In the genomic region with DNA sequence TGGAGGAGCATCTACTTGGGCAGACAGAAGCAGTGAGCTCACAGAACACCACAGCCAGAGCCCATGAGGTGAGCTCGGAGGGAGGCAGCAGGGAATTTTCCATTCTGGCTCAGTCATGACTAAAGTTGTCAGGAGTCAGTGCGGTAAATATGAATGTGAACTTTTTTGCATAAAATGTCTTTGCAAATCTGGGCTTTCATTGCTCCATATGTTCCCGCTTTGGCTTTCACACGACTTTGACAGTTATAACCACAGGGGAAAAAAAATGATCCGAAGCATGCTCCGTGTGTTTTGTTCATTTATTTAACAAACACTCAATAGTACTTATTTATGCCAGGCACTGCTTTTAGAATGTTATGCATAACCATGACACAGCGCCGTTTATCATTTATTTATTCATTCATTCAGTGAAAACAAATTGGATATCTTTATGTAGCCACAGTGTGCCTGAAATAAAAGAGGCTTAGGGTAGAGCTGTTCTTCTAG, we compare ENCODE assay signal across 18 mouse cellular contexts. TPM values are rescaled to one million over a fixed set of nuclear protein-coding genes. Genes with fewer than 3 reads are reported as not detected.
DNase-seq lines count a peak whose midpoint lies in the region; ATAC-seq and TF ChIP-seq lines count a peak whose summit lies in the region.
"Had no signal": no experiment of that assay in that cellular context is flagged by ENCODE, and none has a peak within 500 bp of the region (broad histone marks: within the 10 kb centered on the region; RNA-seq: fewer than 3 reads in every experiment).

No protein-coding gene starts in this region.

- H3K9ac ChIP-seq in stomach, embryonic 14.5 days (replicated peaks; ENCODE audit: low read depth, low read length): no peak overlapping the region
- no peak overlapping the region for H3K9ac ChIP-seq in stomach, postnatal 0 days (ENCODE audit: low read length)
- H3K9ac ChIP-seq in intestine, embryonic 16.5 days (ENCODE audit: low read depth, low read length): no peak overlapping the region
- H3K9ac ChIP-seq in hindbrain, postnatal 0 days (replicated peaks; ENCODE audit: low read length): no peak overlapping the region
- H3K9ac ChIP-seq: embryonic facial prominence, embryonic 12.5 days; heart, embryonic 13.5 days; hindbrain, embryonic 13.5 days; neural tube, embryonic 15.5 days had no signal

- DNase-seq in stomach, postnatal 0 days (ENCODE audit: low spot score): no peak
- DNase-seq in frontal cortex, postnatal 36 days (ENCODE audit: low spot score in 2 of 2): peak; percentile 39 to 82
- peak; percentile 43 to 58 for DNase-seq in left cerebral cortex, postnatal 36 days (ENCODE audit: low spot score in 2 of 2)
- no peak for DNase-seq in c-Kit-positive CD71-positive TER-119-positive erythroid progenitor cells, embryonic 14.5 days (ENCODE audit: low spot score)
- DNase-seq in hindbrain, postnatal 0 days (ENCODE audit: low spot score): no peak
- DNase-seq: adrenal gland, postnatal 14 days; cerebellum, adult 9-10 months; gastrocnemius, postnatal 36 days; kidney, adult 2 months; thymus, postnatal 4 days had no signal

- H3K4me1 ChIP-seq in stomach, embryonic 14.5 days (ENCODE audit: control insufficient read depth, insufficient read depth, low read length): peaks cover 8% of the 10 kb centered on the region
- H3K4me1 ChIP-seq in stomach, postnatal 0 days (replicated peaks; ENCODE audit: control insufficient read depth, insufficient read depth): no peaks in the 10 kb centered on the region; the same call in 1 of the 2 replicates
- H3K4me1 ChIP-seq in intestine, embryonic 16.5 days (ENCODE audit: control insufficient read depth, insufficient read depth, low read length): peaks cover 9% of the 10 kb centered on the region
- peaks cover 3% of the 10 kb centered on the region for H3K4me1 ChIP-seq in hindbrain, postnatal 0 days (ENCODE audit: insufficient read depth, low read length)

- no peak overlapping the region for H3K4me2 ChIP-seq in stomach, embryonic 14.5 days (replicated peaks; ENCODE audit: low read depth, low read length)
- no peak overlapping the region for H3K4me2 ChIP-seq in stomach, postnatal 0 days (replicated peaks; ENCODE audit: low read depth)
- H3K4me2 ChIP-seq in intestine, embryonic 16.5 days (ENCODE audit: low read depth, low read length): no peak overlapping the region
- no peak overlapping the region for H3K4me2 ChIP-seq in hindbrain, postnatal 0 days (ENCODE audit: low read depth, low read length)
- H3K4me2 ChIP-seq: embryonic facial prominence, embryonic 12.5 days; heart, embryonic 13.5 days; hindbrain, embryonic 13.5 days; neural tube, embryonic 15.5 days had no signal

- 0 out of 2 replicates have a peak, but pooled peaks have one; percentile 18 for ATAC-seq in stomach, embryonic 14.5 days (ENCODE audit: insufficient number of reproducible peaks, insufficient read depth, low FRiP score, low read depth)
- ATAC-seq in stomach, postnatal 0 days (ENCODE audit: low FRiP score, low TSS enrichment): no peak
- ATAC-seq in intestine, embryonic 16.5 days: no peak
- ATAC-seq in hindbrain, postnatal 0 days: no peak

- H3K9me3 ChIP-seq in stomach, embryonic 14.5 days (ENCODE audit: control insufficient read depth, low read depth, low read length): peaks cover 3% of the 10 kb centered on the region; the same call in 1 of the 2 replicates
- no peaks in the 10 kb centered on the region for H3K9me3 ChIP-seq in stomach, postnatal 0 days (ENCODE audit: control insufficient read depth, low read length)
- no peaks in the 10 kb centered on the region for H3K9me3 ChIP-seq in intestine, embryonic 16.5 days (ENCODE audit: control insufficient read depth, low read length)
- no peaks in the 10 kb centered on the region for H3K9me3 ChIP-seq in hindbrain, postnatal 0 days (ENCODE audit: low read length)
- H3K9me3 ChIP-seq: embryonic facial prominence, embryonic 12.5 days; hindbrain, embryonic 13.5 days; neural tube, embryonic 15.5 days had no signal

- H3K36me3 ChIP-seq in stomach, embryonic 14.5 days (ENCODE audit: control insufficient read depth, insufficient read depth, low read length): no peaks in the 10 kb centered on the region
- H3K36me3 ChIP-seq in stomach, postnatal 0 days (ENCODE audit: control insufficient read depth, insufficient read depth, low read length): no peaks in the 10 kb centered on the region
- H3K36me3 ChIP-seq in intestine, embryonic 16.5 days (ENCODE audit: control insufficient read depth, insufficient read depth, low read length): no peaks in the 10 kb centered on the region
- H3K36me3 ChIP-seq in hindbrain, postnatal 0 days (ENCODE audit: insufficient read depth, low read length): no peaks in the 10 kb centered on the region
- H3K36me3 ChIP-seq: embryonic facial prominence, embryonic 12.5 days; heart, embryonic 13.5 days; hindbrain, embryonic 13.5 days; neural tube, embryonic 15.5 days had no signal

- no peak overlapping the region for H3K27ac ChIP-seq in stomach, embryonic 14.5 days (ENCODE audit: low read length)
- no peak overlapping the region for H3K27ac ChIP-seq in stomach, postnatal 0 days (replicated peaks)
- no peak overlapping the region for H3K27ac ChIP-seq in intestine, embryonic 16.5 days (ENCODE audit: low read length)
- H3K27ac ChIP-seq in hindbrain, postnatal 0 days: no peak overlapping the region
- H3K27ac ChIP-seq: embryonic facial prominence, embryonic 12.5 days; heart, embryonic 13.5 days; hindbrain, embryonic 13.5 days; macrophage; neural tube, embryonic 15.5 days had no signal

- TF ChIP-seq CTCF in stomach, postnatal 0 days (IDR thresholded peaks at IDR 0.05; ENCODE audit: low read depth): no peak
- TF ChIP-seq CTCF in hindbrain, postnatal 0 days (IDR thresholded peaks at IDR 0.05; ENCODE audit: low read depth): no peak

- H3K27me3 ChIP-seq in stomach, embryonic 14.5 days (ENCODE audit: control insufficient read depth, insufficient read depth, low read length): no peaks in the 10 kb centered on the region
- H3K27me3 ChIP-seq in stomach, postnatal 0 days (ENCODE audit: control insufficient read depth, insufficient read depth, low read length): no peaks in the 10 kb centered on the region
- H3K27me3 ChIP-seq in intestine, embryonic 16.5 days (replicated peaks; ENCODE audit: control insufficient read depth, insufficient read depth, low read length): 0 out of 2 replicates have a peak, but pooled peaks cover 3% of the 10 kb centered on the region
- H3K27me3 ChIP-seq in hindbrain, postnatal 0 days (ENCODE audit: insufficient read depth, low read length): no peaks in the 10 kb centered on the region
- H3K27me3 ChIP-seq: neural tube, embryonic 15.5 days had no signal

- intact Hi-C loops in left cerebral cortex, postnatal 36 days (cut with DNase I): no loop called here

- TF ChIP-seq EP300 in stomach, postnatal 0 days (optimal IDR thresholded peaks at IDR 0.05): no peak

- WGBS in stomach, embryonic 14.5 days: 75% methylated on average over 8 of the region's 8 CpGs
- WGBS in stomach, postnatal 0 days: 62% methylated on average over 8 of the region's 8 CpGs
- 73% methylated on average over 8 of the region's 8 CpGs for WGBS in intestine, embryonic 16.5 days
- 63% methylated on average over 8 of the region's 8 CpGs for WGBS in hindbrain, postnatal 0 days

- H3K4me3 ChIP-seq in stomach, embryonic 14.5 days (ENCODE audit: low read depth, low read length): no peak overlapping the region
- H3K4me3 ChIP-seq in stomach, postnatal 0 days (ENCODE audit: low read depth, low read length): no peak overlapping the region
- H3K4me3 ChIP-seq in intestine, embryonic 16.5 days (ENCODE audit: low read length): no peak overlapping the region
- H3K4me3 ChIP-seq in hindbrain, postnatal 0 days (ENCODE audit: low read length): no peak overlapping the region
- H3K4me3 ChIP-seq: embryonic facial prominence, embryonic 12.5 days; heart, embryonic 13.5 days; hindbrain, embryonic 13.5 days; neural tube, embryonic 15.5 days had no signal

RNA-seq across cellular contexts. Expression of gene Medag, which starts 4.7 kb away (rescaled TPM):
- polyA plus RNA-seq in stomach, embryonic 14.5 days (2014; fragmentation: Nextera tagmentation; extraction: Ambion mirVana): 2.2 and 3.6 TPM in 2 replicates
- polyA plus RNA-seq in stomach, postnatal 0 days (2015; fragmentation: Nextera tagmentation; extraction: Ambion mirVana): 3.4 and 4.1 TPM in 2 replicates
- 10 to 100 TPM; 14.5 to 16.5 TPM for total RNA-seq in left cerebral cortex, postnatal 36 days (2021)
- polyA plus RNA-seq in intestine, embryonic 16.5 days (2015; fragmentation: Nextera tagmentation; extraction: Ambion mirVana): 1.8 and 2.0 TPM in 2 replicates
- total RNA-seq in hindbrain, postnatal 0 days (2014; rRNA removed): 9.3 and 11.3 TPM in 2 replicates
- polyA plus RNA-seq in hindbrain, postnatal 0 days (2015; fragmentation: Nextera tagmentation; extraction: Ambion mirVana): 8.3 and 9.1 TPM in 2 replicates
- polyA plus RNA-seq: macrophage had no signal

RNA-seq across cellular contexts. Expression of gene Tex26, which starts 32.6 kb away (rescaled TPM):
- polyA plus RNA-seq in stomach, embryonic 14.5 days (2014; fragmentation: Nextera tagmentation; extraction: Ambion mirVana): 0.22 and 0.25 TPM in 2 replicates
- 0.27 and 0.61 TPM in 2 replicates for polyA plus RNA-seq in stomach, postnatal 0 days (2015; fragmentation: Nextera tagmentation; extraction: Ambion mirVana)
- total RNA-seq in left cerebral cortex, postnatal 36 days (2021): under 1 TPM; 0.41 to 0.59 TPM
- 0.38 and 0.39 TPM in 2 replicates for polyA plus RNA-seq in intestine, embryonic 16.5 days (2015; fragmentation: Nextera tagmentation; extraction: Ambion mirVana)
- 0.31 and 0.50 TPM in 2 replicates for total RNA-seq in hindbrain, postnatal 0 days (2014; rRNA removed)
- polyA plus RNA-seq in hindbrain, postnatal 0 days (2015; fragmentation: Nextera tagmentation; extraction: Ambion mirVana): 1.0 and 1.6 TPM in 2 replicates
- total RNA-seq: adrenal gland, postnatal 14 days; gastrocnemius, postnatal 36 days had no signal
- polyA plus RNA-seq: kidney, adult 2 months; liver, embryonic 16.5 days; macrophage had no signal

Comparison
In these comparisons a context has a peak if more than half of its experiments do, and no peak if none do; other contexts are left out.
1. DNase-seq: peak in frontal cortex, postnatal 36 days (2 of 2) and left cerebral cortex, postnatal 36 days (2 of 2); none in stomach, postnatal 0 days (single experiment), c-Kit-positive CD71-positive TER-119-positive erythroid progenitor cells, embryonic 14.5 days (single experiment) and hindbrain, postnatal 0 days (single experiment).